Mouse (Mus musculus): ENCODE results near the gene Rho.

- TF ChIP-seq CTCF (conservative IDR thresholded peaks at IDR 0.05; ENCODE audit: insufficient read depth, insufficient read length, low read depth, low read length) = no peak
- TF ChIP-seq POLR2A (IDR thresholded peaks at IDR 0.05; ENCODE audit: low read depth, low read length) = no peak
These were observed 29.0 kb upstream of the Rho start for GRCm38 (mm10) chr6:115902545-115902944.
